Mouse (Mus musculus): ENCODE results near the gene 2610318N02Rik.
A peak's percentile ranks its signal among the peaks of the same experiment; 100 is the strongest.
"Not testable (repeated sequence)": the region's sequence is repeated elsewhere in the genome, so short reads cannot be mapped to it uniquely, and the experiment has no call there.

2610318N02Rik gene

GRCm38 (mm10) chr16:17124871-17125520 is at the start of gene 2610318N02Rik:
Gene 2610318N02Rik (minus strand): TSS chr16:17125167.
- DNase-seq (ENCODE audit: low spot score) = peak; percentile 90

GRCm38 (mm10) chr16:17168049-17168448 is 43.1 kb upstream of the 2610318N02Rik start:
- no peak for DNase-seq (ENCODE audit: low spot score)

- DNase-seq (ENCODE audit: low spot score) = no peak
Measured at GRCm38 (mm10) chr16:17167179-17167578, 42.2 kb upstream of the 2610318N02Rik start.

- not testable (repeated sequence) for DNase-seq (ENCODE audit: low spot score)
Measured at GRCm38 (mm10) chr16:17165478-17165877, 40.5 kb upstream of the 2610318N02Rik start.

GRCm38 (mm10) chr16:17154346-17154745 is 29.4 kb upstream of the 2610318N02Rik start:
- no peak for DNase-seq (ENCODE audit: low spot score)

- DNase-seq (ENCODE audit: low spot score) = no peak
Measured at GRCm38 (mm10) chr16:17151874-17152273, 26.9 kb upstream of the 2610318N02Rik start.

GRCm38 (mm10) chr16:17150520-17151258 is 25.7 kb upstream of the 2610318N02Rik start:
- DNase-seq (ENCODE audit: low spot score) = no peak

- peak; percentile 68 for DNase-seq (ENCODE audit: low spot score)
Measured at GRCm38 (mm10) chr16:17148084-17148483, 23.1 kb upstream of the 2610318N02Rik start.

GRCm38 (mm10) chr16:17147391-17147929 is 22.5 kb upstream of the 2610318N02Rik start:
- DNase-seq (ENCODE audit: low spot score) = peak; percentile 45

GRCm38 (mm10) chr16:17146772-17147235 is 21.8 kb upstream of the 2610318N02Rik start, which contains the start of gene Ccdc116:
Gene Ccdc116 (minus strand): TSS chr16:17147229.
- DNase-seq (ENCODE audit: low spot score) = peak; percentile 92

GRCm38 (mm10) chr16:17144339-17144738 is 19.4 kb upstream of the 2610318N02Rik start, which contains the start of gene Ydjc:
Gene Ydjc (plus strand): TSS chr16:17144621.
- DNase-seq (ENCODE audit: low spot score) = peak; percentile 54

- DNase-seq (ENCODE audit: low spot score) = no peak
Measured at GRCm38 (mm10) chr16:17137355-17137754, 12.4 kb upstream of the 2610318N02Rik start.

- DNase-seq (ENCODE audit: low spot score) = no peak
Measured at GRCm38 (mm10) chr16:17132906-17133200, 7.9 kb upstream of the 2610318N02Rik start.

- DNase-seq (ENCODE audit: low spot score) = peak; percentile 99
Measured at GRCm38 (mm10) chr16:17132089-17132905, 7.3 kb upstream of the 2610318N02Rik start, which contains the start of gene Sdf2l1. Gene Sdf2l1 (minus strand): TSS chr16:17132383.

- no peak for DNase-seq (ENCODE audit: low spot score)
Measured at GRCm38 (mm10) chr16:17131191-17132088, 6.5 kb upstream of the 2610318N02Rik start.

- peak; percentile 71 for DNase-seq (ENCODE audit: low spot score)
Measured at GRCm38 (mm10) chr16:17127292-17127691, 2.3 kb upstream of the 2610318N02Rik start.

GRCm38 (mm10) chr16:17124119-17124870 is 672 bp downstream of the 2610318N02Rik start:
- DNase-seq (ENCODE audit: low spot score) = peak; percentile 67

GRCm38 (mm10) chr16:17121569-17121968 is 3.4 kb downstream of the 2610318N02Rik start:
- no peak for DNase-seq (ENCODE audit: low spot score)

- no peak for DNase-seq (ENCODE audit: low spot score)
Measured at GRCm38 (mm10) chr16:17117309-17117799, 7.6 kb downstream of the 2610318N02Rik start.
